Mouse (Mus musculus) hindbrain, embryonic 15.5 days (tissue): ENCODE measurements around the gene Enpp6. TPM values are rescaled to one million over a fixed set of nuclear protein-coding genes. Genes with fewer than 3 reads are reported as not detected.

Experiments
- polyA plus RNA-seq: library from polyadenylated mRNA; unstranded; fragments of >200 nt; fragmentation: Nextera tagmentation; extraction: Ambion mirVana; gene quantifications from 2 replicates; pipeline ENCODE4 v1.2.1, GENCODE M21; 2015

Enpp6 gene
- polyA plus RNA-seq, 1 experiment from 2014 or later: 1.2 TPM

Other genes with a start within 250 kb of the Enpp6 start
- gene Irf2, start 247.2 kb upstream of the Enpp6 start, polyA plus RNA-seq: 11.2 TPM in 2 replicates